Mouse (Mus musculus) gonadal fat pad, adult 2 months (tissue): ENCODE results near the gene Gm49355. TPM values are rescaled to one million over a fixed set of nuclear protein-coding genes. Genes with fewer than 3 reads are reported as not detected.
A peak's percentile ranks its signal among the peaks of the same experiment; 100 is the strongest.
"Not testable (repeated sequence)": the region's sequence is repeated elsewhere in the genome, so short reads cannot be mapped to it uniquely, and the experiment has no call there.

Source experiments
- DNase-seq: peaks from one replicate; pipeline ENCODE4 v3.0.0-alpha.2; 2012; ENCODE audit warnings: low read depth
- polyA plus RNA-seq: library from polyadenylated mRNA; depleted of rRNA; stranded (reverse); fragments of >200 nt; gene quantifications from 2 replicates; pipeline ENCODE4 v1.2.3, GENCODE M21; 2012; rRNA removed

The Gm49355 gene
- 0.03 and 0.11 TPM in 2 replicates for polyA plus RNA-seq

- DNase-seq, result no peak
Measured at GRCm38 (mm10) chr14:12283641-12284040, at the start of gene Gm49355. TSS of gene Gm49355 (plus strand) at chr14:12283976.

GRCm38 (mm10) chr14:12243726-12244125 lies 40.0 kb upstream of the Gm49355 start:
- no peak for DNase-seq

GRCm38 (mm10) chr14:12276031-12276430 lies 7.7 kb upstream of the Gm49355 start:
- DNase-seq, result no peak

GRCm38 (mm10) chr14:12284141-12284912 lies 551 bp downstream of the Gm49355 start, which contains the start of gene 3830406C13Rik:
TSS of gene 3830406C13Rik (plus strand) at chr14:12284173.
- peak; percentile 27 for DNase-seq

GRCm38 (mm10) chr14:12289747-12290146 lies 6.0 kb downstream of the Gm49355 start:
- DNase-seq, result not testable (repeated sequence)

- no peak for DNase-seq
Measured at GRCm38 (mm10) chr14:12296391-12296790, 12.6 kb downstream of the Gm49355 start.

GRCm38 (mm10) chr14:12299171-12299570 lies 15.4 kb downstream of the Gm49355 start:
- no peak for DNase-seq

GRCm38 (mm10) chr14:12299654-12300053 lies 15.9 kb downstream of the Gm49355 start:
- DNase-seq, result no peak

- DNase-seq, result no peak
Measured at GRCm38 (mm10) chr14:12300275-12300674, 16.5 kb downstream of the Gm49355 start.

- no peak for DNase-seq
Measured at GRCm38 (mm10) chr14:12300677-12301076, 16.9 kb downstream of the Gm49355 start.

- no peak for DNase-seq
Measured at GRCm38 (mm10) chr14:12303106-12303505, 19.3 kb downstream of the Gm49355 start.

- DNase-seq, result no peak
Measured at GRCm38 (mm10) chr14:12333622-12334021, 49.8 kb downstream of the Gm49355 start.

- DNase-seq, result no peak
Measured at GRCm38 (mm10) chr14:12334925-12335324, 51.1 kb downstream of the Gm49355 start.

GRCm38 (mm10) chr14:12337421-12337997 lies 53.7 kb downstream of the Gm49355 start:
- no peak for DNase-seq

GRCm38 (mm10) chr14:12337998-12338809 lies 54.4 kb downstream of the Gm49355 start:
- no peak for DNase-seq

GRCm38 (mm10) chr14:12338811-12339565 lies 55.2 kb downstream of the Gm49355 start:
- DNase-seq, result no peak

GRCm38 (mm10) chr14:12340238-12341074 lies 56.7 kb downstream of the Gm49355 start:
- no peak for DNase-seq

- no peak for DNase-seq
Measured at GRCm38 (mm10) chr14:12341075-12341788, 57.5 kb downstream of the Gm49355 start.

- DNase-seq, result no peak
Measured at GRCm38 (mm10) chr14:12341789-12342457, 58.1 kb downstream of the Gm49355 start.
